Mouse (Mus musculus): ENCODE measurements around the gene Arsa. TPM values are rescaled to one million over a fixed set of nuclear protein-coding genes. Genes with fewer than 3 reads are reported as not detected.

The Arsa gene
- 21.8 and 22.2 TPM in 2 replicates for total RNA-seq (2021)
- long read RNA-seq, partial matches to known transcripts: 8 of 10 reads
- long read RNA-seq, other reads (novel, unspliced or antisense): 1 of 10 reads

GRCm38 (mm10) chr15:89477091-89477491, at the start of gene Arsa:
TSS of gene Arsa (minus strand) at chr15:89477425.
- peak; percentile 39 for DNase-seq

- DNase-seq: no peak
These were observed 49.6 kb upstream of the Arsa start for GRCm38 (mm10) chr15:89526776-89527325.

- no peak for DNase-seq
These were observed 48.7 kb upstream of the Arsa start for GRCm38 (mm10) chr15:89525896-89526295.

GRCm38 (mm10) chr15:89525464-89525863, 48.2 kb upstream of the Arsa start:
- no peak for DNase-seq

GRCm38 (mm10) chr15:89524611-89525415, 47.6 kb upstream of the Arsa start:
- DNase-seq: no peak

- DNase-seq: no peak
These were observed 46.9 kb upstream of the Arsa start for GRCm38 (mm10) chr15:89524001-89524571.

- DNase-seq: peak; percentile 30
These were observed 46.1 kb upstream of the Arsa start for GRCm38 (mm10) chr15:89523283-89523832.

- DNase-seq: no peak
These were observed 45.5 kb upstream of the Arsa start for GRCm38 (mm10) chr15:89522566-89523282.

- no peak for DNase-seq
These were observed 44.7 kb upstream of the Arsa start for GRCm38 (mm10) chr15:89521951-89522350.

- no peak for DNase-seq
These were observed 35.5 kb upstream of the Arsa start for GRCm38 (mm10) chr15:89512679-89513078.

- no peak for DNase-seq
These were observed 30.5 kb upstream of the Arsa start for GRCm38 (mm10) chr15:89507751-89508150.

GRCm38 (mm10) chr15:89504838-89505237, 27.6 kb upstream of the Arsa start:
- DNase-seq: no peak

- no peak for DNase-seq
These were observed 24.1 kb upstream of the Arsa start for GRCm38 (mm10) chr15:89501321-89501720.

- no peak for DNase-seq
These were observed 23.1 kb upstream of the Arsa start for GRCm38 (mm10) chr15:89500221-89500791.

- peak; percentile 70 for DNase-seq
These were observed 22.6 kb upstream of the Arsa start for GRCm38 (mm10) chr15:89499784-89500220.

- peak; percentile 38 for DNase-seq
These were observed 21.9 kb upstream of the Arsa start, which contains the start of gene Shank3 for GRCm38 (mm10) chr15:89498961-89499688. TSS of gene Shank3 (plus strand) at chr15:89499623.

- DNase-seq: peak; percentile 60
These were observed 21.1 kb upstream of the Arsa start for GRCm38 (mm10) chr15:89498049-89498960.

GRCm38 (mm10) chr15:89497391-89498048, 20.3 kb upstream of the Arsa start:
- peak; percentile 39 for DNase-seq

GRCm38 (mm10) chr15:89496841-89497240, 19.6 kb upstream of the Arsa start:
- DNase-seq: no peak

All from adrenal gland, postnatal 25 days (tissue).